Mouse (Mus musculus) MEL (cell line): ENCODE results near the gene Slc36a1.

Experiments
- CTCF ChIP-seq, 3 experiments: IDR thresholded peaks in 2 of 3; conservative IDR thresholded peaks in 1 of 3; 2 replicates each; pipeline ENCODE4 v1.5.1; 2011 to 2012; ENCODE audit warnings: low read length in 3 of 3, low read depth in 2 of 3, mild to moderate bottlenecking in 2 of 3, improper control_type of control experiment in 1 of 3, inconsistent platforms in 1 of 3, mixed read lengths in 1 of 3, moderate library complexity in 1 of 3; ENCODE audit not compliant: control insufficient read depth in 1 of 3, insufficient read depth in 1 of 3, poor library complexity in 1 of 3, severe bottlenecking in 1 of 3
- GATA1 ChIP-seq: IDR thresholded peaks from 2 replicates; pipeline ENCODE4 v1.6.1; 2011; ENCODE audit warnings: low read depth, low read length, improper control_type of control experiment
- JUND ChIP-seq: IDR thresholded peaks from 2 replicates; pipeline ENCODE4 v1.6.1; 2011; ENCODE audit warnings: low read depth, mild to moderate bottlenecking, improper control_type of control experiment, low read length
- MAFK ChIP-seq: IDR thresholded peaks from 2 replicates; pipeline ENCODE4 v1.6.1; 2011; ENCODE audit warnings: low read depth, mild to moderate bottlenecking, low read length, improper control_type of control experiment, borderline replicate concordance
- MAX ChIP-seq: IDR thresholded peaks from 2 replicates; pipeline ENCODE4 v1.6.1; 2011; ENCODE audit warnings: low read length, improper control_type of control experiment
- POLR2A ChIP-seq, 2 experiments: IDR thresholded peaks; 2 replicates each; pipeline ENCODE4 v1.6.1; 2011 to 2012; ENCODE audit warnings: low read length in 2 of 2, mild to moderate bottlenecking in 2 of 2, control low read depth in 1 of 2, improper control_type of control experiment in 1 of 2, low read depth in 1 of 2, moderate library complexity in 1 of 2; ENCODE audit not compliant: control insufficient read depth in 1 of 2, insufficient read depth in 1 of 2, poor library complexity in 1 of 2
- POLR2AphosphoS2 ChIP-seq: IDR thresholded peaks from 2 replicates; pipeline ENCODE4 v1.6.1; 2011; ENCODE audit warnings: low read length, improper control_type of control experiment
- POLR2AphosphoS5 ChIP-seq: IDR thresholded peaks from 2 replicates; pipeline ENCODE4 v1.6.1; 2012; ENCODE audit warnings: low read depth, borderline replicate concordance, mild to moderate bottlenecking, inconsistent platforms, low read length, moderate library complexity, mixed read lengths
- RCOR1 ChIP-seq: IDR thresholded peaks from 2 replicates; pipeline ENCODE4 v1.6.1; 2012; ENCODE audit warnings: low read depth, mild to moderate bottlenecking, inconsistent platforms, low read length, improper control_type of control experiment
- USF2 ChIP-seq, 2 experiments: IDR thresholded peaks; 2 replicates each; pipeline ENCODE4 v1.6.1; 2011 to 2012; ENCODE audit warnings: improper control_type of control experiment in 2 of 2, low read length in 2 of 2, borderline replicate concordance in 1 of 2, inconsistent platforms in 1 of 2, low read depth in 1 of 2, mild to moderate bottlenecking in 1 of 2; ENCODE audit not compliant: insufficient read depth in 1 of 2

DNA sequence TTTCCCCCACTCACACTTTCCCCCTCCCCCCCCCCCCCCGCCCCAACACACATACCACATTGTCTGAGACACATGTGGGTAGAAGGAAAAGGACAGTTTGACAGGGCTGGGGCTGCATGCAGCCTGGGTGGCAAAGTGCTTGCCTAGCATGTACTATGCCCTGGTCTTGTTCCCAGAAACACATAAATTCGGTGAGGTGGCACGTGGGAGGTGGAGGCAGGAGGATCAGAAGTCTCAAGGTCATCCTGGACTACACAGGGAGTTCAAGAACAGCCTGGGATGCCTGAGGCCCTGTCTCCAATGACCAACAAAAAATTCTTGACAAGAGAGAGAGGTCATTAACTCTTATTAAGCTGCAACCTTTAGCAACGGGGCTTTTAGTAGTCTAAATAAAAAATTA, 11.9 kb downstream of the Slc36a1 start:
- TF ChIP-seq USF2 (IDR thresholded peaks at IDR 0.05; ENCODE audit: borderline replicate concordance in 1 of 2, insufficient read depth in 1 of 2, low read depth in 1 of 2, low read length in 2 of 2) (no peak), CTCF (IDR thresholded peaks at IDR 0.05 in 2 of 3, conservative IDR thresholded peaks at IDR 0.05 in 1 of 3; ENCODE audit: control insufficient read depth in 1 of 3, insufficient read depth in 1 of 3, low read depth in 2 of 3, low read length in 3 of 3, poor library complexity in 1 of 3, severe bottlenecking in 1 of 3) (no peak), POLR2AphosphoS2 (no peak), MAX (no peak), POLR2A (IDR thresholded peaks at IDR 0.05; ENCODE audit: control insufficient read depth in 1 of 2, insufficient read depth in 1 of 2, low read depth in 1 of 2, low read length in 2 of 2, poor library complexity in 1 of 2) (no peak), JUND (no peak), MAFK (no peak), GATA1 (no peak), RCOR1 (no peak), POLR2AphosphoS5 (no peak)
